Mouse (Mus musculus) cerebellum, adult 8-10 months (tissue): ENCODE measurements around the gene Frmd5.
A peak's percentile ranks its signal among the peaks of the same experiment; 100 is the strongest.
"Not testable (repeated sequence)": the region's sequence is repeated elsewhere in the genome, so short reads cannot be mapped to it uniquely, and the experiment has no call there.

Experiments used
- DNase-seq: peaks from one replicate; pipeline ENCODE4 v3.0.0; 2022

The Frmd5 gene

DNA sequence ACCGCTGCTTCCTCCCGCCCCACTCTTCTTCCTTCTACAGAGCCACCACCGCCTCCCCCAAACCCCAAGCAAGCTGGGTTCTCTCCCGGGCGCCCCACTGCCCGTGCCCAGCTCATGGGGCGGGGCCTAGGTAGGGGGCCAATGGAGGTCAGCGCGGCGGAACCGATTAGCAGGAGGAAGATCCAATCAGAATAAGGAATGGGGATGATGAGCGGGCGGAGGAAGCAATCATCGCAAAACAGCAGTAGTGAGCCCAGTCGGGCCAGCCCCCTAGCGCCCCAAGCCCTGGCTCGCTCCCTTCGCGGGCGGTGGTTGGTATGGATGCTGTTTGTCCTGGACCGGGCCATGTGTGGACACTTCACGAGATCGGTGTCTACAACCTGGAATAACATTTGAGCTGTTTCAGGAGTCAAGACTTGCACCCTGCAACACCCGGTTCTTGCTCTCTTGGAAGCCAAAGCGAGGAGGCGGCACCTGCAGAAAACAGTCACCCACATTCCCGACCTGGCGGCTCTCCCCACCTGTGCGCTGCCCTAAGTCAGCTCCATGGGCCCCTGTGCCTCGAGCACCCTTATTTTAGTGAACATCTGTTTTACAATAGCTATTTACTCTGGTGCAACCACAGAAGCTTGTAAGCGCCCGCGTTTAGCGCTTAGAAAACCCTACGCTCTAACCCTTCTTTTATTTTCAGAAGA is at the start of gene Frmd5:
Frmd5 (minus strand) TSS at position 129 of the 695 bp plus-strand sequence.
- peak; percentile 95 for DNase-seq

DNA sequence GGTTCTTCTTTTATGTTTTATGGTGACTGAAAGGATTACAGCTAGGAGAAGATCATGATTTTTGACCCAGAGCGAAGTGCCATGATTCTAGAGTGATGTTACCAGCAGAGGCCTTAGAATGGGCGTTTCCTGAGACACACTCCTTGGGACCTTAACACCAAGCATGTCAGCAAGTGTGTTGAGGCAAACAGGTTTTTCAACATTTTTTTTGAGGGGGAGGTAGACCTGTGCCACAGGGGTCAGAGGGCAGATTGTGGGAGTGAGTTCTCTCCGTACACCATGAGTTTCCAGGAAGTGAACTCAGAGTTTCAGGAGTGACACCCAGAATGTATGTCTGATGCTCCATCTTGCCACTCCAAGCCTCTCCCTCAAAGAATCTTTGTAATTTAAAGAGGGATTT is 47.1 kb upstream of the Frmd5 start:
- no peak for DNase-seq

DNA sequence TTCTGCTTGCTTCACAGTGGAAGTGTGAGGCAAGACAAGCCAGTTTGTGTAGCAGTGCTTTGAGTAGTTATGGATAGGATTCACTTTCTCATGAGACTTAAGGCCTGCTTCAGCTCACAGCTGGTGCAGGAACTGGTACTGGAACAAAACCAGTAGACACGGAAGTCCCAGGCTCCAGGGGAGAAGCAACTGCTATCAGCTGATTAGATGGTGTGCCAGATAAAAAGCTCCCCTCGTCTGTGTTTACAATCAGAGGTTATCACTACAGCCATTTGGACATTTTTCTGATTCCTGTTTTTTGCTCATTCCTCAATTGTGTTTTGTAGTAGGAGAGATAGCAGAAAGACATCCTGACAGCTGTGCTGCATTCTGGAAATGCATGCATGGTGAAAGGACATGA is 45.2 kb upstream of the Frmd5 start:
- no peak for DNase-seq

GRCm38 (mm10) chr2:121846050-121846449 is 39.2 kb upstream of the Frmd5 start:
- no peak for DNase-seq

DNA sequence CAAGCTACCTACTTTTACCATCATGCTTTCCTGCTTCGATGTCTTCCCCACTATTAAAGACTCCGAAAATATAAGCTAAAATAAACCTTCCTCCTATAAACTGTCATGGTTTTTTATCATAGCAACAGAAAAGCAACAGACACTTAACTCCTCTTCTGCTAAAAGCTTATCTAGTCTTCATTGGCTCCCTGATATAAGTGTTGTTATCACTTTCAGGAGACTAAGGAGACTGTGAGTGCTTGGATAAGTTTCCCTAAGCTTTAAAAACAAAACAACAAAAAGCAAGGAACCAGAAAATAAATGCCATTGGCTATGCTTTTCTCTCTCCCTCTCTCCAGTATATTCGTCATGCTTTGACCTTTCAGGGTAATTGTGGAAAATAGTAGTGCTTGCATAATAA is 35.4 kb upstream of the Frmd5 start:
- no peak for DNase-seq

DNA sequence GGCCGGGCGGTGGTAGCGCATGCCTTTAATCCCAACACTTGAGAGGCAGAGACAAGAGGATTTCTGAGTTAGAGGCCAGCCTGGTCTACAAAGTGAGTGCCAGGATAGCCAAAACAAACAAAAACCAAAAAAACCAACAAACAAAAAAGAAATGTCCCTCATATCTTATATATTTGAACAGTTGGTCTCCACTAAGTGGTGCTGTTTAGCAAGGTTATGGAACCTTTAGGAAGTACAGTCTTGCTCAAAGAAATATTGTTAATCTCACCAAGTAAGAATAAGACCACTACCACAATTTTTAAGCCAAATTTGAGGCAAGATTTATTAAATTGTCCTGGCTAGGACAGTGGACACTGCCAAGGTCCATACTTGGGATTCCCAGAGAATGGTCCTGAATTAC is 34.6 kb upstream of the Frmd5 start:
- DNase-seq = no peak

DNA sequence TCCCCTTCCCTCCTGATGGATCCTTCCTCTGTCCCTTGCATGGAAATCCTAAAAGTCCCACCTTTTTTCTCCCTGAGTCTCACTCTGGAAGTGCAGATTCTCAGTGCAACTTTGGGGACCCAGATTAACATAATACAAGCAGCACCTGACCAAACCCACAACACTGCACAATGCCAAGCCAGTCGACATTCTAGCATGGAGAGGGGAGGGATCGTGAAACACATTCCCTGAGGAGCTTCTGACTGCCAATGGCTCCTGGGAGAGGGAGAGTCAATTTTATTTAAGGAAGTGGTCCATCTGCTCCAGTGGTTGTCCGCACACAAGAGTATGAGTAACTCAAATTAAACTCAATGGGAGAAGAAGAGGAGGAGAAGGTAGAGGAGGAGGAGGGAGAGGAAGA is 28.0 kb upstream of the Frmd5 start:
- DNase-seq = no peak

DNA sequence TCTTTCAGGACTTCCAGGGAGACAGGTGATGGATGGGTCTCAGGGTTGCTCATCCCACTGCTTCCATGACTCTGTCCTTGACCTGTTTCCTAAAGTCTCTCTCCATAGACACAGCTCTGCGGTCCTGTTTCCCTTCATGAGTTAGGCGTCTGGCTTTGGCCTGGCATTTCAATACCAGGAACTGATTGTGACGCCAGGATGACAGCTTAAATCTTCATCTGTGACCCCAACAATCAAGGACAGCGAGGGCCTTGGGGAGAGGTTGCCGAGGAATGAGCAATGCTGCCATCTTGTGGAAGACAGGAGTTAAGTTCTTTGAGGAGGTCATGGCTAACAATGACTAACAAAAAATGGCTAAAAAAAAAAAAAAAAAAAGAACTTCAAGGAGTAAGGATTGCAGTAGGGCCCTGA is 25.6 kb upstream of the Frmd5 start:
- DNase-seq = peak; percentile 67

DNA sequence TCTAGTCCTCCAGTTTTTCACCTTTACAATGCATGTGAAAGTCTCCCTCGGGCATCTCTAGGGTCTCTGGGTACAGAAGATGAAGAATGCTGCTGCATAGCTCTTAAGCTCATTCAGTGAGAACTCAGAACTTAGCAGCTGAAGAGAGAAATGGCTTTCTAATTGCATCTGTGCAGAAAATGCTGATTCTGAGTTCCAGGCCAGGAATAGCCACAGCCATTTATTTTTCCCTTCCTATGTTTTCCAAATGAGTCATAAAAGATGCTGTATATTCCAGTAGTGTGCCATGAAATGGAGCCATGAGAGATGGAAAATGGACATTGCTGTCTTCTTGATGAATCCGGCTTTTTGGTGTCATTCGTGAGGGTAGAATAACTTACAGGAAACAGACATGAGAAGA is 21.5 kb upstream of the Frmd5 start:
- no peak for DNase-seq

DNA sequence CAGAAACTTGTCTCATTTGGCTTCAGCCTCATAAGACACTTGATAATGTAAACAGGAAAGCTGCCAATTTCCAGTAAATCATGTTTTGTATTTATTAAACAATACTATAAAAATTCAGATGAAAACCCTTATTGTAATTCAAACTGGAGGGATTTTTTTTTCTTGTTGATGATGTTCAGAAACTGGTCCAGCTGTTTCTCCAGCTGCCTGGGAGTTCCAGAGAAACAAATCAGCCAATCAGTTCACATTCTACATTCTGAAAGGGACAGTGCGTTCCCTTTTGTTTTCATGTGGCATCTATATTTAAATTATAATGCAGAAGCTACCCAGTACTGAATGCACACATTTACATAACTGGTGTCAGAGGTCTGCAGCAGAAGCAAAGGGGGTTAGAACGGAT is 19.3 kb upstream of the Frmd5 start:
- no peak for DNase-seq

- DNase-seq = no peak
Measured at GRCm38 (mm10) chr2:121824653-121825052, 17.8 kb upstream of the Frmd5 start.

DNA sequence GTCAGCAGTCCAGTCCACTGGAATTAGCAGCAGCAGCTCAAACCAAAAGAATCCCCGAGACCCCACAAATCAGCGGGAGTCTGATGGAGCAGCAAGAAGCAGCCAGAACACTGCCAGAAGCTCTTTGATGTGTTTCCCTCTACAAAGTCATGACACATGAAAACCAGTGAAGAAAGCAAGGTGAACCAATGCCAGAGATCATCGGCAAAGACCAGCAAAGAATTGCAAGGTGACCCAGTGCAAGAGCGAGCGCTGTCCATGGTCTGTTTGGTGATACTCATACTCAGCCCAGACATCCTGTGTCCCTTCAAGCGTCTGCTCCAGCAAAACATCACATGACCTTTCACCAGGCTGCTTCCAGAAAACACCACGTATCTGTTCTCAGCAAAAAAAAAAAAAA is 14.9 kb upstream of the Frmd5 start:
- DNase-seq = no peak

GRCm38 (mm10) chr2:121810876-121811275 is 4.0 kb upstream of the Frmd5 start:
- not testable (repeated sequence) for DNase-seq

DNA sequence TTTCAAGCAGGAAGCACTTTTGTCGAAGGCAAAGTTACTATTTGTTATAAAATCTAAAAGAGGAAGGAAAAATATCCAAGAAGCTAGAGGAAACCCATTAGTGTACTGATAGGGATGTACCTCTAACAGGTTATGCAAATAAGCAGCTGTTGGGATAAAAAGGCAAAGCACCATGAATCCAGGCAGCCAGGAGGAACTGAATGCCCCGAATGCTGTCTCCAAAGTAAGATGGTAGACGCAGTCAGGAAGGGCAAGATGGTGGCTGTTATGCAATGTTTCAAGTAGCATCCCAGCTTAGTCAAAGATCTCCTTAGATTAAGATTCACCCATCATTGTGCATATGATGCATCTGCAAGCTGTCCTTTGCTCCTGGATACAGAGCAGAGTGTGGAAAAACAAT is 2.2 kb upstream of the Frmd5 start:
- no peak for DNase-seq

GRCm38 (mm10) chr2:121806171-121806943 is 530 bp downstream of the Frmd5 start:
- DNase-seq = peak; percentile 54

DNA sequence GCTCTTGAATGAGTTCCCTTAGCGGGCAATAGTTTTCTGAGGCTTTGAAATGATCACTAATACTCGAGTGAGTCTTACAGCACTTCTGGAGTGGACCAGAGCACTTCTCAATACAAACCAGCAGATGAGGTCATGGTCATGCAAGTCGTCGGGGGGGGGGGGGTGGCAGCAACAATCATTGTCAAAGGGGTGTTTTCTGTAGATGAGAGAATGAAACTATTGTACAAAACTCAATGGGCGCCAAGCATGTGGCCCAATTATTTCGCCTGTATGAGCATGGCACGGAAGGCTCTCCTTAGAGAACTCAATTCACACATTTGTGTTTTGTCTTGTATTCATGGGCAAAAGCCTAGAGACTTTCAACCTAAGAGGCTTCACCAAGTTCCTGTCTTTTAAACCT is 7.8 kb downstream of the Frmd5 start:
- DNase-seq = no peak

GRCm38 (mm10) chr2:121795995-121796394 is 10.9 kb downstream of the Frmd5 start:
- DNase-seq = no peak

DNA sequence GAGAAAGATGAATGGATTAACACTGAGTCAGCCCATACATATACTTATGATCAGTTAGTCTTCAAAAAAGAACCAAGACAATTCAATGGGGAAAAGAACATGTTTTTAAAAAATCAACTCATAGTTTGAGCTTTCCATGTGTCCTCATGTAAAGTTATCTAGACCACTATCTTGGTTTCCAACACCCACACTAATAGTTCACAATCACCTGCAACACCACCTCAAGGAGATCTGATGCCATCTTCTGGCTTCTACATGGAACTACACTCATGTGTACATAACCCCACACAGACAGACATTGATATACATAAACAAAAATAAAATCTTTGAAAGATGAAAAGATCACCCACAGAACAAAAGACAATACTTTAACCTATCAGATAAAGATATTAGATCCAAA is 17.1 kb downstream of the Frmd5 start:
- DNase-seq = no peak

DNA sequence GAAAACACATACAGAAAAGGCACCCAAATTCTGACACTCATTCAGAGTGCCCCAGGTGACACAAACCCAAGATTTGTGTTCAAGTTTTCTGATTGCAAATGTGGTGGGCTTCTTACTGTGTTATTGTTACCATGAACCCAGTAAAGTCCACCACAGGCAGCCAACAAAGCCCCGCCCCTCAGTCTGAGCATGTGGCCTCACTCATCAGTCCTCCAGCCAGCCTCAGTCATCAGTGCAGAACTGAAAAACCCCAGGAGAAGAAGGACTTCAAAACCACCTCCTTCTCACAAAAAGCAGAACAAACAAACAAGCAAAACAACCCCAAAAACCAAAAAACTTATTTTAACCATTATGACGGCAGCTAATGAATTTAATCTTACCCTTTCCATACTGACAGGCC is 18.5 kb downstream of the Frmd5 start:
- DNase-seq = no peak

- no peak for DNase-seq
Measured at GRCm38 (mm10) chr2:121787767-121788166, 19.1 kb downstream of the Frmd5 start.

DNA sequence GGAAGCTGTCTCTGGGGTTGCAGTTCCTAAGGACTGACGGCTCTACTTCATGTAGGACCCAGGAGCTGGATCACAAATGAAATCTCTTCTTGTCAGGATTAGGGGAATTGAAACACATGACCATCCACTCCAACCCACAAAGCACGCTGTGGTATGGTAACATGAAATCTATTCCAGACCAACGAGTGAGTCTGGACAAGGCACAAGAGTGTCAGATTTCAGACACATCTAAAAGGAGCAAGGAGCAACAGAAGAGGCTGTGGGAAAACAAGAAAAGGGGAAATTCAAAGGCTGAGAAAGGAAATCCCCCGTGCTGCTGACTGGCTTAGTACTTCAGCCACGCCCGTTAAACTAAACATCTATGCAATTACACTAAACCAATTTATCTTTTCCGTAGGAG is 19.6 kb downstream of the Frmd5 start:
- DNase-seq = no peak

GRCm38 (mm10) chr2:121776219-121776618 is 30.7 kb downstream of the Frmd5 start:
- DNase-seq = no peak

DNA sequence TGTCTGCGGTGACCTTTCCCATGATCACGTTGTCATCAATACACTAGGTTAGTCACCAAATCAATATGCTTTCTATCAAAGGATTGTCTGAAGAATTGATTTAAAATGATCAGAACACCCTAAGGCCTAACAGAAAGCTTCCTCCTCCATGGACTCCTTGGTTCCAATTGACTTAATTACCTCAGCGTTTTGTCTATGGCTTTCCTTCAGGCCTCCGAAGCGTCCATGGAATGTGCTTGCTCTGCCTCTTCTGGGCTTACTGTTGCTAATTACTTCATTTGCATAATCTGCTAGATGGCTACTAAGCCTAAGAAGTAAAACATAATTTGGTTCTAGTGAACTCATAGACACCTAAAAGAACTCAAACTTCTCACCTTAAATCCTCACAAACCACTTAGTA is 42.0 kb downstream of the Frmd5 start:
- DNase-seq = no peak

- DNase-seq = no peak
Measured at GRCm38 (mm10) chr2:121761861-121762260, 45.0 kb downstream of the Frmd5 start.
